Mouse (Mus musculus) ovary, adult 18-20 months (tissue): ENCODE measurements around the gene Vldlr.

Source experiments
- DNase-seq: peaks from one replicate; pipeline ENCODE4 v3.0.0; 2022; ENCODE audit warnings: low spot score, mixed read lengths

The Vldlr gene

DNA sequence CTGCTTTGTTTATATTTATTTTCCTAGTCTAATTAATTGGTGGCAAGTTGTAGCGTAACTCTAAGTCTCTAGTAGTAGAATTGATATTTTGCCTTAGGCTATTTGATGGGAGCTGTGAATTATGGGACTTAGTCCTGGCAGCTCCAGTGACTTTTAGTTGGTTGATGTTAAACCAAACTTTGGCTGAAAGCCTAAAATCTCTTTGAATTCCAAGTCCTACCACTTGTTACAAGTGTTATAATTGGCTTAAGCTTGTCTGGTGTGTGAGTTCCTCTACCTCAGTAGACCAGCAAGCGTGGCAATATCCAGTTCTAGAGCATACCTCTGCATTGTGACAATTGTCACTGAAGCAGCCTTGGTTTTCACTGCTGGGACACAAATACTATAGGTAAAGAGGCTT is 17.1 kb downstream of the Vldlr start:
- no peak for DNase-seq

DNA sequence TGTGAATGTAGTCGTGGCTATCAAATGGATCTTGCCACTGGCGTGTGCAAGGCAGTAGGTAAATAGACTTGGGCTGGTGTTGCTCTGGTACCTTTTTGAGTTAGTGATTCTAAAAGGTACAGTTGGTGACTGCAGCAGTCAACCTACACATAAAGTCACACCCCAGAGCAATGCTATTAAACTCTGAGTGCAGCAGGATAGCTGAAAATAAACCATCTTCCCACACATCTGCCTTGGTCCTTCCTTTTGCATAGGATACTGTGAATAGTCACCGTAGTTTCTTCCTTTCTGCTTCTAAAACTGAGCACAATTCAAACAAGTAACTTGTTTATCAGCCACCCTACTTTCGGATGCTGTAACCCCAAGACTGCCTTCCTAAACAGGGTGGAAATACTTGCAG is 23.6 kb downstream of the Vldlr start:
- no peak for DNase-seq

DNA sequence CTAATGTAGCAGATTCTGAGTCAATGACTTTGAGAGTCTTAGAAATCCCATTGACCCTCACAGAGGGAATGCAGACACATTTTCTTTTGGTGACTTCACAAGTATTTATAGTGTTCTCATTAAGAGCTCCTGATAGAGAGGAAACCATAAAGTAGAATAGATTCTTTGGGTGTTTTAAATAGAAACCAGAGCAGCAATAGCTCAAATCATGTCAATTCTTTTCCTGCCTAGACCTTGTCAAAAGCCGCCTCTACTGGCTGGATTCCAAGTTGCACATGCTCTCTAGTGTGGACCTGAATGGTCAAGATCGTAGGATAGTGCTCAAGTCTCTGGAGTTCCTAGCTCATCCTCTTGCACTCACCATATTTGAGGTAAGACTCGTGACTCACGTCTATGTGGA is 27.2 kb downstream of the Vldlr start:
- no peak for DNase-seq

DNA sequence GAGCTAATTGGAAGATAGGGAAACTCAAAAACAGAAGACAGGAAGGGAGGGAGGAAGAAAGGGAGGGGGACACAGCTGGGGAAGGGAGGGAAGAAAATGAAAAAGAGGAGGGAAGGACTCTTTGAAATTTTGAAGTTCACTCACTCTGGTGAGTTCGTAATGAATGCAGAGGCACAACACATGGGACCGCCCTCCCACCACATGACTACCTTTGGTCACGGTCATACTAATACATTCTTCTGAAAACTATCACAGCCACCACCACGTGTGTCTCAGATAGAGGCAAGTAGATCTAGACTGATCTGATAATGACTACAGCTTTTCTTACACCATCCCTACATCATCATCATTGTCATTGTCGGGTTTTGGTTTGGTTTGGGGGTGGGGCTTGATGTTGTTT is 38.5 kb downstream of the Vldlr start:
- no peak for DNase-seq

DNA sequence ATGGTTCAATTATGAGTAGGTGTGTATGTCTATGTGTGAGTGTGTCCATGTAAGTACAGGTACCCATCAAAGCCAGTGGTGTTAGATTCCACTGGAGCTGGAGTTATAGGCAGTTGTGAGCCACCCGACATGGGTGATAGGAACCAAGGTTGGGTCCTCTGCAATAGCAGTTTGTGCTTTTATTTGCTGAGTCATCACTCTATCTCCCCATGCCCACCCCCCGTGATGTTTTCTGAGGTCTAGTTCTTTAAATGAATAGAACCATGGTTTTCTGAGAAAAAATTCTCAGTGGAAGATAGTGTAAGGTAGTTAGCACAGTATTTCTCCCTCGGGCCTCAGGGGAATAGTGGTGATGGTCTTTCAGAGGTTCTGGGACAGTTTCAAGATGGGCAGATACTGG is 39.4 kb downstream of the Vldlr start:
- DNase-seq, result no peak

DNA sequence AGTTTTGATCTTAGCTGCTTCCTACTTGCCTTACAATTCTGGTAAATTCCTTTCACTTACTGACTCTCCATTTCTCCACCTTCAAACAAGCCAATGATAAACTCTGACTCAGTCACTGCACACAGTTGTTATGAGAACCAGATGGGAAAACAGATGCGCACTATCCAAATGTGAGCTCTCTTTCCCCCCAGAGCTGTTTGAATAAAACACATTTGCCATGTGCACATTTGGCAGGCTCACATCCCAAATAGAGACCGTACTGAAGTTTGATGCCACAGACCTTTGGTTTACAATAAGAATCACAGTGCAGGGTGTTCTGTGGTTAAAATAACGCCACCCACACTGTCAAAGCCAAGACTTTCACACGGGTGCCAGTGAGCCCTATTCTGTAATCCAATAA is 43.8 kb downstream of the Vldlr start:
- DNase-seq, result no peak

DNA sequence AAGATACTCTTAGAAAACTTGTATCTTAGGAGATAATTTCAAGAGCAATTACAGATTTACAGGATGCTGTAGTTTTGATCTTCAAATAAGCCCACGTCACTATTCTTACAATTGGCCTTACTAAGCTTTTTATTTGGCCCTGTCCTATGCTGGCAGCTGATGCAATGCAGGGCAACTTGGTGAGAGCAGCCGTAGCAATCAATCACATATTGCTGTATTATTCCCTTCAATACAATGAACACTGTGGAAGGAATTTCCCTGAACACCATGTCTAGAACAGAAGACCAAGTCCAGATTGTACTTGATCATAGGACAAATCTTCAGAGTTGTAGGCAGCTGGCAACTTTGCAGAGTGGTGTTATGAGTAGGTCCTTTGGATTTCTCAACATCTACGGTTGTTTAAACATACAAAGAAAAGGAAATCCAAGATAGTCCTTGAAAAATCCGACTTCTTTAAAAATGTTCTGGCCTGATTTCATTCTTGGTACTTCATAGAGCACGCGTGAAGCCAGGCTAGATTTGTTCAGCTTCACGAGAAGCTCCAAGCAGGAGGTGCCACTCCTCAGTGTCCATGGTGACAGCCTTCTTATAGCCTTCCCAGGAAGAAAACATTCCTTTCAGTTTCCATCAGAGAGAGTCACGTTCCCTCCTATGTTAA is 44.5 kb downstream of the Vldlr start:
- DNase-seq, result no peak

DNA sequence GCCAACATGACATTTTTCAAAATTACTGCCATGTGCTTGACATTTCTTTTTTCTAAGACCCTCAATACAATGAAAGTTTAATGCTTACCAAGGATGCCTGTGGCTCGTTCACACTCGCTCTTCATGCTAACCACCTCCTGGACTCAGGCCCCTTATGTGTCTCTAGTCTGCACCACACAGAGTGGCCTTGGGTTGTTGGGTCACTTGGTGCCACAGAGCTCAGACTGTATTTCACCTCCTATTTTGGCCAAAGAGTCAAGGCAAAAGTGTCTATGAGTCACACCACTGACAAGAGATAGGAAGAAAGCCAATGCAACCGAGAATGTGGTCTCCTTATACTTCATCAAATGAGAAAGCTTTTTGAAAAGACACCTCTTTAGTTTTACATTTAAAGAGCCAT is 45.9 kb downstream of the Vldlr start:
- DNase-seq, result peak; percentile 23

DNA sequence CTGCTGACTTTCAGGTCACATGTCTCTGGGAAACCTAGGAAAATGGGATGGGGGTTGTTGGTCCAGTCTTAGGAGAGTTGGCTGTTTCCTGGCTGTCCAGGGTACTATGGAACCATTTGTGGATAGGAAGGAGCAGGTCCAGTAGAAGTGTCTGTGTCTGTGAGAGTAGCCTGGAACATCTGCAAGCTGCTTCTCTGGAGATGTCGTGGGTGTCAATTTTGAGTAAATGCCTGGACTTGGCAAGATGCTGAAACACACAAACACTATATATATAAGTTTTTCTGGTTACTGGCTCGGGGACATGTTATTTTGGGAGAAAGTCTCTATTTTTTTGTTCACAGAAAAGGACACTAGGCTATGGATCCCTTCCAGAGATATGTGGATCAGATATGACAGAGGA is 57.1 kb downstream of the Vldlr start:
- DNase-seq, result no peak

DNA sequence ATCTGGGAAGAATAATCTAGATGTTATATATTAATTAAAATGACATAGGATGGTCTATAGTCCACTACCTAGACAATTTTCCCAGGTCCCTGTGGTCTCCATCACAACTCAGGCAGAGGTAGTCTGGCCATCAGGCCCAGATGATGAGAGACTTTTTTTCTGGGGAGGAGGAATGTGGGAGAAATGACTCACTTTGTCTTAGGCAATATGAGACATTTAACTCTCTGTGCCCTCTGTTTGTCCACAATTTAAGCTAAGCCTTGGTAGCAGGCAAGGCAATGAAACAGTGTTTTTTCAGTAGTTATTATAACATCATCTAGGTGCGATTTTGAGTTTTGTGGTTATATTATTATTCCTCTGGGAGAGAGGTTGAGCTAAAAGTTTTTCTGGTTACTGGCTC is 58.1 kb downstream of the Vldlr start:
- DNase-seq, result no peak

DNA sequence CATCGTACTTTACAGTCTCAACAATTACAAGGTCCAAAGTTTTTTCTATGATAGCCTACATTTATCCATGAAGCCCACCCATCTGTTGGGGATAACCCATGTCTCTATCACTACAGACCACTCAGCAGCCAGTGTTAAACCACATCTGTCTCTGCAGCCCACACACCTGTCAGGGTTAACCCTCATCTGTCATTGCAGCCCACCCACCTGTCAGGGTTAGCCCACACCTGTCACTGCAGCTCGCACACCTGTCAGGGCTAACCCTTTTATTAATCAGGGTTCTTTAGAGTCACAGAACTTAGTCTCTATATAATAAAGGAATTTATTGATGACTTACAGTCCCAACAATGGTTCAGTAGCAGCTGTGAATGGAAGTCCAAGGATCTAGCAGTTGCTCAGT is 62.9 kb downstream of the Vldlr start:
- no peak for DNase-seq
